23 mouse cellular contexts compared by ENCODE assay signal in genomic region chr4:7534301-7534700, GRCm38 (mm10).
A peak's percentile ranks its signal among the peaks of the same experiment; 100 is the strongest.
DNase-seq lines count a peak whose midpoint lies in the region; ATAC-seq and TF ChIP-seq lines count a peak whose summit lies in the region.
"Had no signal": no experiment of that assay in that cellular context is flagged by ENCODE, and none has a peak within 500 bp of the region (broad histone marks: within the 10 kb centered on the region; RNA-seq: fewer than 3 reads in every experiment).

No protein-coding gene starts in this region.

- peak overlapping the region; percentile 78 for H3K27ac ChIP-seq in thymus, adult 2 months (ENCODE audit: control insufficient read depth, insufficient read depth, low read length)
- H3K27ac ChIP-seq in lung, postnatal 0 days (ENCODE audit: low read length) = no peak overlapping the region
- H3K27ac ChIP-seq in kidney, embryonic 14.5 days (ENCODE audit: low read depth, low read length) = no peak overlapping the region
- H3K27ac ChIP-seq: embryonic facial prominence, embryonic 15.5 days; forebrain, embryonic 10.5 days; heart, adult 2 months; heart, embryonic 13.5 days; hindbrain, embryonic 12.5 days had no signal

- H3K4me1 ChIP-seq in thymus, adult 2 months (replicated peaks; ENCODE audit: control insufficient read depth, insufficient read depth, low read length) = peaks cover 2% of the 10 kb centered on the region; the same call in 1 of the 2 replicates
- no peaks in the 10 kb centered on the region for H3K4me1 ChIP-seq in lung, postnatal 0 days (ENCODE audit: insufficient read depth, low read depth, low read length)
- H3K4me1 ChIP-seq in kidney, embryonic 14.5 days (ENCODE audit: control insufficient read depth, insufficient read depth, low read length) = no peaks in the 10 kb centered on the region
- H3K4me1 ChIP-seq: embryonic facial prominence, embryonic 15.5 days; forebrain, embryonic 10.5 days; heart, embryonic 13.5 days; hindbrain, embryonic 12.5 days had no signal

- no peaks in the 10 kb centered on the region for H3K27me3 ChIP-seq in thymus, adult 2 months (ENCODE audit: control insufficient read depth, insufficient read depth, low read length)
- no peaks in the 10 kb centered on the region for H3K27me3 ChIP-seq in lung, postnatal 0 days (replicated peaks; ENCODE audit: insufficient read depth, low read length)
- no peaks in the 10 kb centered on the region for H3K27me3 ChIP-seq in kidney, embryonic 14.5 days (ENCODE audit: control insufficient read depth, insufficient read depth, low read length)
- H3K27me3 ChIP-seq: embryonic facial prominence, embryonic 15.5 days; heart, embryonic 13.5 days; hindbrain, embryonic 12.5 days had no signal

- H3K9ac ChIP-seq in lung, postnatal 0 days (replicated peaks; ENCODE audit: low read depth) = no peak overlapping the region
- no peak overlapping the region for H3K9ac ChIP-seq in kidney, embryonic 14.5 days (ENCODE audit: low read depth, low read length)
- H3K9ac ChIP-seq: embryonic facial prominence, embryonic 15.5 days; heart, embryonic 13.5 days; hindbrain, embryonic 12.5 days had no signal

- no peak overlapping the region for H3K4me2 ChIP-seq in lung, postnatal 0 days (replicated peaks; ENCODE audit: low read depth, low read length)
- no peak overlapping the region for H3K4me2 ChIP-seq in kidney, embryonic 14.5 days (replicated peaks; ENCODE audit: low read depth, low read length)
- H3K4me2 ChIP-seq: embryonic facial prominence, embryonic 15.5 days; heart, embryonic 13.5 days; hindbrain, embryonic 12.5 days had no signal

- 62% methylated on average over 4 of the region's 4 CpGs for WGBS in thymus, adult 2 months
- WGBS in lung, postnatal 0 days = 85% methylated on average over 4 of the region's 4 CpGs
- 88% methylated on average over 4 of the region's 4 CpGs for WGBS in kidney, embryonic 14.5 days

- TF ChIP-seq CTCF in thymus, adult 2 months (IDR thresholded peaks at IDR 0.05; ENCODE audit: borderline replicate concordance, control insufficient read depth, extremely low read depth, insufficient read depth, low read length, poor library complexity) = no peak
- TF ChIP-seq CTCF in lung, postnatal 0 days (IDR thresholded peaks at IDR 0.05) = no peak

- no peaks in the 10 kb centered on the region for H3K36me3 ChIP-seq in thymus, adult 2 months (ENCODE audit: control insufficient read depth, insufficient read depth, low read length)
- H3K36me3 ChIP-seq in lung, postnatal 0 days (ENCODE audit: insufficient read depth, low read length) = no peaks in the 10 kb centered on the region
- H3K36me3 ChIP-seq in kidney, embryonic 14.5 days (ENCODE audit: control insufficient read depth, insufficient read depth, low read length) = no peaks in the 10 kb centered on the region
- H3K36me3 ChIP-seq: embryonic facial prominence, embryonic 15.5 days; forebrain, embryonic 10.5 days; heart, embryonic 13.5 days; hindbrain, embryonic 12.5 days had no signal

- intact Hi-C loops in heart, postnatal 14 days (cut with DNase I) = no loop called here

- H3K9me3 ChIP-seq in lung, postnatal 0 days (ENCODE audit: low read length) = no peaks in the 10 kb centered on the region
- no peaks in the 10 kb centered on the region for H3K9me3 ChIP-seq in kidney, embryonic 14.5 days (ENCODE audit: control insufficient read depth, low read length)
- H3K9me3 ChIP-seq: embryonic facial prominence, embryonic 15.5 days; forebrain, embryonic 10.5 days; heart, embryonic 13.5 days; hindbrain, embryonic 12.5 days had no signal

- no peak for TF ChIP-seq POLR2A in thymus, adult 2 months (IDR thresholded peaks at IDR 0.05; ENCODE audit: control insufficient read depth, extremely low read depth, insufficient read depth, low read length, poor library complexity)

- no peak overlapping the region for H3K4me3 ChIP-seq in thymus, adult 2 months (ENCODE audit: control insufficient read depth, insufficient read depth, low read length)
- H3K4me3 ChIP-seq in lung, postnatal 0 days (ENCODE audit: low read depth, low read length) = no peak overlapping the region
- no peak overlapping the region for H3K4me3 ChIP-seq in kidney, embryonic 14.5 days (ENCODE audit: low read length)
- H3K4me3 ChIP-seq: embryonic facial prominence, embryonic 15.5 days; erythroblast, embryonic 14.5 days; forebrain, embryonic 10.5 days; heart, adult 2 months; heart, embryonic 13.5 days; hindbrain, embryonic 12.5 days had no signal

- ATAC-seq in lung, postnatal 0 days = no peak
- no peak for ATAC-seq in kidney, embryonic 14.5 days (ENCODE audit: low FRiP score, low TSS enrichment)
- no peak for ATAC-seq in frontal cortex, adult (ENCODE audit: low TSS enrichment)
- ATAC-seq: forebrain, embryonic 14.5 days; hindbrain, embryonic 16.5 days; inflammation-experienced regulatory T-cells, adult 6 months had no signal

- peak; percentile 13 to 29 for DNase-seq in CD8-positive naive resting alpha-beta T cell, adult 2 months (ENCODE audit: low read depth in 2 of 2, low spot score in 2 of 2)
- peak; percentile 41 for DNase-seq in thymus, adult 2 months
- DNase-seq in thymus, postnatal 25 days = peak; percentile 52
- no peak for DNase-seq in lung, postnatal 0 days (ENCODE audit: low spot score)
- DNase-seq in heart, postnatal 14 days = no peak
- DNase-seq: adrenal gland, postnatal 10 days; cerebellum, adult 11 months; cerebellum, adult 8-10 months; cerebellum, postnatal 14 days; embryo, embryonic 11 days; gastrocnemius, postnatal 10 days; heart, adult 2 months; heart, postnatal 4 days had no signal

- TF ChIP-seq EP300 in lung, postnatal 0 days (IDR thresholded peaks at IDR 0.05) = no peak

Comparison
In these comparisons a context has a peak if more than half of its experiments do, and no peak if none do; other contexts are left out.
1. DNase-seq: peak in CD8-positive naive resting alpha-beta T cell, adult 2 months (2 of 2), thymus, adult 2 months (single experiment) and thymus, postnatal 25 days (single experiment); none in lung, postnatal 0 days (single experiment) and heart, postnatal 14 days (0 of 2).